Mouse (Mus musculus) hindbrain, embryonic 12.5 days (tissue): Measurements from ENCODE around the gene Cep170. TPM values are rescaled to one million over a fixed set of nuclear protein-coding genes. Genes with fewer than 3 reads are reported as not detected.
A peak's percentile ranks its signal among the peaks of the same experiment; 100 is the strongest.

Source experiments
- ATAC-seq: fragments of 200-750 bp; cut with Nextera tagmentation; 2 replicates; pipeline ENCODE4 v1.8.0; 2017; ENCODE audit warnings: moderate TSS enrichment; ENCODE audit not compliant: low FRiP score
- H3K27ac ChIP-seq: fragments of 300-500 bp; sonication (generic); 2 replicates; pipeline ENCODE4 v1.5.1; 2016; ENCODE audit warnings: mild to moderate bottlenecking
- H3K27me3 ChIP-seq: fragments of 300-500 bp; sonication (generic); 2 replicates; pipeline ENCODE4 v1.6.1; 2016; ENCODE audit warnings: mild to moderate bottlenecking
- H3K36me3 ChIP-seq: fragments of 300-500 bp; sonication (generic); 2 replicates; pipeline ENCODE4 v1.6.1; 2016; ENCODE audit warnings: mild to moderate bottlenecking
- H3K4me1 ChIP-seq: fragments of 300-500 bp; sonication (generic); 2 replicates; pipeline ENCODE4 v1.6.1; 2016
- H3K4me2 ChIP-seq: fragments of 300-500 bp; sonication (generic); replicated peaks from 2 replicates; pipeline ENCODE4 v1.6.1; 2016; ENCODE audit warnings: mild to moderate bottlenecking
- H3K4me3 ChIP-seq: fragments of 300-500 bp; sonication (generic); 2 replicates; pipeline ENCODE4 v1.5.1; 2016; ENCODE audit warnings: mild to moderate bottlenecking
- H3K9ac ChIP-seq: fragments of 300-500 bp; sonication (generic); 2 replicates; pipeline ENCODE4 v1.6.1; 2016; ENCODE audit warnings: mild to moderate bottlenecking, moderate library complexity
- H3K9me3 ChIP-seq: fragments of 300-500 bp; sonication (generic); replicated peaks from 2 replicates; pipeline ENCODE4 v1.6.1; 2016; ENCODE audit warnings: mild to moderate bottlenecking
- WGBS: fragments of 180-500 bp; shearing (Covaris S2); methylation state at CpG from one replicate; pipeline ENCODE4 v1.1.7; 2016; 5-methylcytosine and 5-hydroxymethylcytosine counted together
- polyA plus RNA-seq: library from polyadenylated mRNA; unstranded; fragments of >200 nt; fragmentation: Nextera tagmentation; extraction: Ambion mirVana; gene quantifications from 2 replicates; pipeline ENCODE4 v1.2.1, GENCODE M21; 2016

Cep170 gene
- polyA plus RNA-seq, 1 experiment from 2014 or later, result 103 TPM

- 92% methylated on average over 1 of the region's 1 CpGs for WGBS
Observed at GRCm38 (mm10) chr1:176792175-176792574, 21.7 kb downstream of the Cep170 start.

GRCm38 (mm10) chr1:176789326-176789725 is 24.5 kb downstream of the Cep170 start:
- Histone ChIP-seq H3K4me2 (no peak overlapping the region), H3K27me3 (no peaks in the 10 kb centered on the region), H3K27ac (no peak overlapping the region), H3K9me3 (no peaks in the 10 kb centered on the region), H3K4me1 (no peaks in the 10 kb centered on the region), H3K4me3 (no peak overlapping the region), H3K9ac (no peak overlapping the region), H3K36me3 (peaks cover 28% of the 10 kb centered on the region)
- WGBS, result 91% methylated on average over 7 of the region's 7 CpGs
- no peak for ATAC-seq

More at GRCm38 (mm10) chr1:176792175-176792574, 21.7 kb downstream of the Cep170 start:
- H3K27me3 ChIP-seq, result no peaks in the 10 kb centered on the region
- H3K36me3 ChIP-seq, result peaks cover 18% of the 10 kb centered on the region
- peaks cover 4% of the 10 kb centered on the region; the same call in 1 of the 2 replicates for H3K4me1 ChIP-seq
- no peak overlapping the region for H3K27ac ChIP-seq
- no peak for ATAC-seq
- no peak overlapping the region for H3K4me3 ChIP-seq
- H3K9me3 ChIP-seq, result no peaks in the 10 kb centered on the region
- no peak overlapping the region for H3K4me2 ChIP-seq
- no peak overlapping the region for H3K9ac ChIP-seq

- 73% methylated on average over 4 of the region's 4 CpGs for WGBS
- no peaks in the 10 kb centered on the region for H3K27me3 ChIP-seq
- no peaks in the 10 kb centered on the region for H3K9me3 ChIP-seq
- H3K9ac ChIP-seq, result no peak overlapping the region
- H3K4me1 ChIP-seq, result no peaks in the 10 kb centered on the region
- no peak for ATAC-seq
- no peak overlapping the region for H3K4me3 ChIP-seq
- no peak overlapping the region for H3K27ac ChIP-seq
- peaks cover 33% of the 10 kb centered on the region for H3K36me3 ChIP-seq
- no peak overlapping the region for H3K4me2 ChIP-seq
Observed at GRCm38 (mm10) chr1:176774533-176774932, 39.3 kb downstream of the Cep170 start.

GRCm38 (mm10) chr1:176762295-176762694 is 51.6 kb downstream of the Cep170 start:
- no peak overlapping the region for H3K9ac ChIP-seq
- no peak overlapping the region for H3K27ac ChIP-seq
- no peaks in the 10 kb centered on the region for H3K27me3 ChIP-seq
- H3K4me2 ChIP-seq, result no peak overlapping the region
- peaks cover 20% of the 10 kb centered on the region for H3K36me3 ChIP-seq
- H3K4me3 ChIP-seq, result no peak overlapping the region
- no peak for ATAC-seq
- H3K4me1 ChIP-seq, result no peaks in the 10 kb centered on the region
- no peaks in the 10 kb centered on the region for H3K9me3 ChIP-seq
- WGBS, result 86% methylated on average over 2 of the region's 2 CpGs

- Histone ChIP-seq H3K36me3 (peaks cover 35% of the 10 kb centered on the region), H3K4me3 (no peak overlapping the region), H3K27me3 (no peaks in the 10 kb centered on the region), H3K9me3 (no peaks in the 10 kb centered on the region), H3K4me1 (no peaks in the 10 kb centered on the region), H3K9ac (no peak overlapping the region), H3K4me2 (no peak overlapping the region), H3K27ac (no peak overlapping the region)
- WGBS, result 97% methylated on average over 1 of the region's 1 CpGs
- no peak for ATAC-seq
Observed at GRCm38 (mm10) chr1:176760673-176761072, 53.2 kb downstream of the Cep170 start.

GRCm38 (mm10) chr1:176755586-176755985 is 58.3 kb downstream of the Cep170 start:
- 93% methylated on average over 9 of the region's 9 CpGs for WGBS
- Histone ChIP-seq H3K9ac (no peak overlapping the region), H3K27ac (no peak overlapping the region), H3K9me3 (no peaks in the 10 kb centered on the region), H3K4me2 (no peak overlapping the region), H3K27me3 (no peaks in the 10 kb centered on the region), H3K36me3 (peaks cover 41% of the 10 kb centered on the region), H3K4me1 (no peaks in the 10 kb centered on the region), H3K4me3 (no peak overlapping the region)
- no peak for ATAC-seq

GRCm38 (mm10) chr1:176753861-176754718 is 59.8 kb downstream of the Cep170 start:
- peaks cover 41% of the 10 kb centered on the region for H3K36me3 ChIP-seq
- no peak overlapping the region for H3K4me3 ChIP-seq
- no peaks in the 10 kb centered on the region for H3K9me3 ChIP-seq
- WGBS, result 65% methylated on average over 14 of the region's 14 CpGs
- H3K4me2 ChIP-seq, result no peak overlapping the region
- ATAC-seq, result no peak
- H3K4me1 ChIP-seq, result no peaks in the 10 kb centered on the region
- H3K27me3 ChIP-seq, result no peaks in the 10 kb centered on the region
- H3K27ac ChIP-seq, result no peak overlapping the region; the same call in 1 of the 2 replicates
- no peak overlapping the region for H3K9ac ChIP-seq

GRCm38 (mm10) chr1:176749708-176750107 is 64.2 kb downstream of the Cep170 start:
- Histone ChIP-seq H3K27ac (no peak overlapping the region), H3K36me3 (peaks cover 16% of the 10 kb centered on the region), H3K4me2 (no peak overlapping the region), H3K4me3 (no peak overlapping the region), H3K9ac (no peak overlapping the region), H3K27me3 (no peaks in the 10 kb centered on the region), H3K9me3 (no peaks in the 10 kb centered on the region), H3K4me1 (no peaks in the 10 kb centered on the region)
- no peak for ATAC-seq
- WGBS, result 94% methylated on average over 7 of the region's 7 CpGs

- H3K9ac ChIP-seq, result no peak overlapping the region
- no peaks in the 10 kb centered on the region for H3K9me3 ChIP-seq
- H3K36me3 ChIP-seq, result peaks cover 54% of the 10 kb centered on the region
- H3K4me1 ChIP-seq, result no peaks in the 10 kb centered on the region
- H3K27ac ChIP-seq, result no peak overlapping the region
- H3K27me3 ChIP-seq, result no peaks in the 10 kb centered on the region
- no peak overlapping the region for H3K4me2 ChIP-seq
- WGBS, result 93% methylated on average over 2 of the region's 2 CpGs
- no peak overlapping the region for H3K4me3 ChIP-seq
- ATAC-seq, result no peak
Observed at GRCm38 (mm10) chr1:176732834-176733233, 81.0 kb downstream of the Cep170 start.

- Histone ChIP-seq H3K9ac (no peak overlapping the region), H3K4me3 (no peak overlapping the region), H3K27ac (no peak overlapping the region), H3K27me3 (no peaks in the 10 kb centered on the region), H3K36me3 (peaks cover 40% of the 10 kb centered on the region), H3K4me1 (no peaks in the 10 kb centered on the region), H3K9me3 (no peaks in the 10 kb centered on the region), H3K4me2 (no peak overlapping the region)
- WGBS, result 92% methylated on average over 2 of the region's 2 CpGs
- no peak for ATAC-seq
Observed at GRCm38 (mm10) chr1:176730528-176730927, 83.3 kb downstream of the Cep170 start.

- H3K9ac ChIP-seq, result no peak overlapping the region
- no peaks in the 10 kb centered on the region for H3K9me3 ChIP-seq
- H3K4me2 ChIP-seq, result no peak overlapping the region
- no peaks in the 10 kb centered on the region for H3K4me1 ChIP-seq
- H3K27me3 ChIP-seq, result no peaks in the 10 kb centered on the region
- no peak overlapping the region for H3K27ac ChIP-seq
- 97% methylated on average over 2 of the region's 2 CpGs for WGBS
- ATAC-seq, result peak; percentile 6; the same call in 1 of the 2 replicates
- peaks cover 22% of the 10 kb centered on the region for H3K36me3 ChIP-seq
- no peak overlapping the region for H3K4me3 ChIP-seq
Observed at GRCm38 (mm10) chr1:176727372-176727771, 86.5 kb downstream of the Cep170 start.

GRCm38 (mm10) chr1:176724771-176725170 is 89.1 kb downstream of the Cep170 start:
- H3K9me3 ChIP-seq, result no peaks in the 10 kb centered on the region
- no peaks in the 10 kb centered on the region for H3K4me1 ChIP-seq
- H3K27me3 ChIP-seq, result no peaks in the 10 kb centered on the region
- 96% methylated on average over 20 of the region's 20 CpGs for WGBS
- no peak overlapping the region for H3K4me3 ChIP-seq
- peaks cover 5% of the 10 kb centered on the region; the same call in 1 of the 2 replicates for H3K36me3 ChIP-seq
- no peak overlapping the region for H3K27ac ChIP-seq
- ATAC-seq, result no peak
- no peak overlapping the region for H3K9ac ChIP-seq
- no peak overlapping the region for H3K4me2 ChIP-seq
